Mouse (Mus musculus) cortical plate, adult 2 months (tissue): Measurements from ENCODE around the gene Dst.

Source experiments
- CTCF ChIP-seq: fragments of 200-500 bp; IDR thresholded peaks from 2 replicates; pipeline ENCODE4 v1.5.1; 2011; ENCODE audit warnings: mild to moderate bottlenecking, control low read depth, low read length; ENCODE audit not compliant: insufficient read depth; ENCODE audit errors: extremely low read depth
- POLR2A ChIP-seq: fragments of 200-500 bp; IDR thresholded peaks from 2 replicates; pipeline ENCODE4 v1.6.1; 2011; ENCODE audit warnings: mild to moderate bottlenecking, low read length, control low read depth; ENCODE audit not compliant: insufficient read depth; ENCODE audit errors: extremely low read depth

DNA sequence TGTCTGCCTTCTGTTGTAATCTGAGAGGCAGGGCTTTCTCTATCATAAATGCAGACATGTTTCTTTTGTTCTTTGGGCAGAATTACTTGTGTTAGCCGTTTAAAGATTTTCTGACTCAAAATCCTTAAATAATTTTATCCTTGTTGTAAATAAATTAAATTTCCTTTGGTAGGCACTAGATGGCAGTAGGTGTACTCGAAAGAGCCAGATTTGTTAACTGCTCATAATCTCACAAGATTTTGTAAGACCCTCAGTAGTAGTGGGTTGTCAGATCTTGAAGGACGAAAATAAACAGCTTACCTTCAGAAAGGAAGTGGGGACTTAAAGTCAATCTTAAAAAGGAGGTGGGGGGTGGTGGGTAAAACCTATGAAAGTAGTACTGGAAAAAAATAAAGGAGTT, 209.7 kb downstream of the Dst start:
- TF ChIP-seq CTCF (no peak), POLR2A (no peak)
